Mouse (Mus musculus) kidney, postnatal 4 days (tissue): Measurements from ENCODE around the gene Rsph3b.
"Not testable (repeated sequence)": the region's sequence is repeated elsewhere in the genome, so short reads cannot be mapped to it uniquely, and the experiment has no call there.

Experiments
- DNase-seq, 2 experiments: peaks; one replicate each; pipeline ENCODE4 v3.0.0; 2021; ENCODE audit warnings: mixed read lengths in 2 of 2

Gene Rsph3b

GRCm38 (mm10) chr17:6958881-6959280 is 10.4 kb upstream of the Rsph3b start:
- DNase-seq, result not testable (repeated sequence)

- DNase-seq, result not testable (repeated sequence)
Observed at GRCm38 (mm10) chr17:6948769-6949228, 317 bp upstream of the Rsph3b start.

GRCm38 (mm10) chr17:6947637-6947983 is 872 bp downstream of the Rsph3b start:
- DNase-seq, result not testable (repeated sequence)

- not testable (repeated sequence) for DNase-seq
Observed at GRCm38 (mm10) chr17:6942560-6942959, 5.9 kb downstream of the Rsph3b start.

- DNase-seq, result not testable (repeated sequence)
Observed at GRCm38 (mm10) chr17:6931625-6932024, 16.9 kb downstream of the Rsph3b start.

- DNase-seq, result not testable (repeated sequence)
Observed at GRCm38 (mm10) chr17:6920351-6920894, 28.1 kb downstream of the Rsph3b start.

- DNase-seq, result not testable (repeated sequence)
Observed at GRCm38 (mm10) chr17:6919388-6919787, 29.1 kb downstream of the Rsph3b start.

GRCm38 (mm10) chr17:6915282-6915681 is 33.2 kb downstream of the Rsph3b start:
- DNase-seq, result not testable (repeated sequence)

GRCm38 (mm10) chr17:6914066-6914465 is 34.4 kb downstream of the Rsph3b start:
- not testable (repeated sequence) for DNase-seq

GRCm38 (mm10) chr17:6900361-6900760 is 48.1 kb downstream of the Rsph3b start:
- DNase-seq, result not testable (repeated sequence)

GRCm38 (mm10) chr17:6897996-6898562 is 50.4 kb downstream of the Rsph3b start:
- DNase-seq, result not testable (repeated sequence)

GRCm38 (mm10) chr17:6896756-6897155 is 51.7 kb downstream of the Rsph3b start:
- peak in 1 of 2 experiments; percentile 12 for DNase-seq

- DNase-seq, result no peak
Observed at GRCm38 (mm10) chr17:6893332-6893731, 55.1 kb downstream of the Rsph3b start.

GRCm38 (mm10) chr17:6891966-6892934 is 56.2 kb downstream of the Rsph3b start:
- no peak for DNase-seq

- DNase-seq, result no peak
Observed at GRCm38 (mm10) chr17:6886445-6886844, 62.0 kb downstream of the Rsph3b start.

GRCm38 (mm10) chr17:6884531-6884930 is 64.0 kb downstream of the Rsph3b start:
- DNase-seq, result no peak

- DNase-seq, result no peak
Observed at GRCm38 (mm10) chr17:6881306-6881705, 67.2 kb downstream of the Rsph3b start.

GRCm38 (mm10) chr17:6871421-6871820 is 77.1 kb downstream of the Rsph3b start:
- DNase-seq, result no peak

- no peak for DNase-seq
Observed at GRCm38 (mm10) chr17:6868810-6869209, 79.7 kb downstream of the Rsph3b start.

- DNase-seq, result peak; percentile 45 to 68
Observed at GRCm38 (mm10) chr17:6867740-6868139, 80.7 kb downstream of the Rsph3b start.

- no peak for DNase-seq
Observed at GRCm38 (mm10) chr17:6866576-6866975, 81.9 kb downstream of the Rsph3b start.

GRCm38 (mm10) chr17:6865580-6865979 is 82.9 kb downstream of the Rsph3b start:
- DNase-seq, result no peak

- no peak for DNase-seq
Observed at GRCm38 (mm10) chr17:6864869-6865268, 83.6 kb downstream of the Rsph3b start.
